Mouse (Mus musculus) limb, embryonic 15.5 days (tissue): ENCODE results near the gene Kremen1. TPM values are rescaled to one million over a fixed set of nuclear protein-coding genes. Genes with fewer than 3 reads are reported as not detected.

ENCODE experiments used
- ATAC-seq: fragments of 200-750 bp; cut with Nextera tagmentation; 2 replicates; pipeline ENCODE4 v1.8.0; 2017; ENCODE audit warnings: low read depth, moderate TSS enrichment; ENCODE audit not compliant: insufficient number of reproducible peaks, low FRiP score, low TSS enrichment
- H3K27ac ChIP-seq: fragments of 300-500 bp; sonication (generic); 2 replicates; pipeline ENCODE4 v1.5.1; 2015; ENCODE audit warnings: moderate library complexity, mild to moderate bottlenecking, inconsistent platforms
- H3K27me3 ChIP-seq: fragments of 300-500 bp; sonication (generic); 2 replicates; pipeline ENCODE4 v1.6.1; 2015; ENCODE audit warnings: inconsistent platforms
- H3K36me3 ChIP-seq: fragments of 300-500 bp; sonication (generic); 2 replicates; pipeline ENCODE4 v1.6.1; 2015; ENCODE audit warnings: inconsistent platforms
- H3K4me1 ChIP-seq: fragments of 300-500 bp; sonication (generic); 2 replicates; pipeline ENCODE4 v1.6.1; 2015; ENCODE audit warnings: inconsistent platforms
- H3K4me2 ChIP-seq: fragments of 300-500 bp; sonication (generic); 2 replicates; pipeline ENCODE4 v1.6.1; 2015; ENCODE audit warnings: mild to moderate bottlenecking, inconsistent platforms
- H3K4me3 ChIP-seq: fragments of 300-500 bp; sonication (generic); 2 replicates; pipeline ENCODE4 v1.5.1; 2015; ENCODE audit warnings: mild to moderate bottlenecking, inconsistent platforms
- H3K9ac ChIP-seq: fragments of 300-500 bp; sonication (generic); 2 replicates; pipeline ENCODE4 v1.6.1; 2015; ENCODE audit warnings: inconsistent platforms
- H3K9me3 ChIP-seq: fragments of 300-500 bp; sonication (generic); 2 replicates; pipeline ENCODE4 v1.6.1; 2016; ENCODE audit warnings: inconsistent platforms
- WGBS: fragments of 180-500 bp; shearing (Covaris S2); methylation state at CpG from one replicate; pipeline ENCODE4 v1.1.7; 2015; 5-methylcytosine and 5-hydroxymethylcytosine counted together
- polyA plus RNA-seq: library from polyadenylated mRNA; unstranded; fragments of >200 nt; fragmentation: Nextera tagmentation; extraction: Ambion mirVana; gene quantifications from 2 replicates; pipeline ENCODE4 v1.2.1, GENCODE M21; 2015

Kremen1 gene
- polyA plus RNA-seq, 1 experiment from 2014 or later: 37.6 TPM

DNA sequence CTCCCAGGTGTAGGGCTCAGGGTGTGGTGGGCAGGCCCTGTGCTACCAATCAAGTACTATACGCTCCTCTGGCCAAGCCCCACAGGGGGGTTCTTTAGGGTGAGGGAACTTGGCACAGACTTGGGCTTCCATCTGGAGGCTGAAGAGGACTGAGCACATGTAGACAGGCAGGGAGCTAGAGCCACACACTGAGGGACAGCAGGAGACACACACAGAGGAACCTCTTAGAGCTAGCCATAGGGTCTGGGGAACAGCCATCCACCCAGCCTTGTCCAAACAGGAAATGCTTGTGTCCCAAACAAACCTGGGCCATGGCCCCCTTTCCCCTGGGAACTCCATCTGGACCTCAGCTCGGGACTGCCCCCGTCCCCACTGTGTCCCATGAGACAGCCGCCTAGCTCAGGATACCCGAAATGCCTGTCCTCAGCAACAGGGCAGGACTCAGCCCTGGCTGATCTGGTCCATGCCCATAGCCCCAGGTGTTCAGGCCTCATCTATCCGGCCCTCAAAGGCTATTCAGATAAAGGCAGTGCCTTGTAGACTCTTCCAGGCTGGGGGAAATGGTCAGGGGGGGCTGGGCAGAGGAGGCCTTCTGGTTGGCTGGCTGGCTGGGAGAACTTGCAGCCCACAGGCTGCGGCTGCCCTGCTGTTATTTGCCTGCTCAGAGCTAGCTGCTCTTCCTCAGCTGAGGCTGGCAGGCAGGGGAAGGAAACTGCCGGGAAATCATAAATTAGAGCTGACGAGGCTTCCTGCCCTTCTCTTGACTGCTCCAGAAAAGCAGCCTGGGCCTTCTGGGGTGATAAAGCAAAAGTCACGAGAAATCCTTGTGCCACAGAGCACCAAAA is 106.2 kb downstream of the Kremen1 start:
- H3K4me2 ChIP-seq: no peak overlapping the region
- no peak overlapping the region for H3K4me3 ChIP-seq
- H3K4me1 ChIP-seq: peaks cover 33% of the 10 kb centered on the region
- no peak overlapping the region for H3K27ac ChIP-seq
- no peak for ATAC-seq
- 0 out of 2 replicates have a peak, but pooled peaks cover 7% of the 10 kb centered on the region for H3K27me3 ChIP-seq
- H3K36me3 ChIP-seq: no peaks in the 10 kb centered on the region
- no peaks in the 10 kb centered on the region for H3K9me3 ChIP-seq
- 36% methylated on average over 10 of the region's 10 CpGs for WGBS
- no peak overlapping the region for H3K9ac ChIP-seq

- Histone ChIP-seq H3K9me3 (no peaks in the 10 kb centered on the region), H3K27ac (no peak within 1 kb of the TSS), H3K4me2 (peak within 1 kb of the TSS; percentile 93), H3K4me1 (peaks cover 46% of the 10 kb centered on the region), H3K27me3 (0 out of 2 replicates have a peak, but pooled peaks cover 7% of the 10 kb centered on the region), H3K4me3 (peak within 1 kb of the TSS; percentile 60), H3K36me3 (no peaks in the 10 kb centered on the region), H3K9ac (peak within 1 kb of the TSS; percentile 65)
- WGBS: under 1% methylated on average over 45 of the region's 53 CpGs
- peak; percentile 20; the same call in 1 of the 2 replicates for ATAC-seq
These were observed 109.5 kb downstream of the Kremen1 start, which contains the start of gene Emid1 for GRCm38 (mm10) chr11:5151680-5152337. Gene Emid1, minus strand, starts transcription at chr11:5152257.

DNA sequence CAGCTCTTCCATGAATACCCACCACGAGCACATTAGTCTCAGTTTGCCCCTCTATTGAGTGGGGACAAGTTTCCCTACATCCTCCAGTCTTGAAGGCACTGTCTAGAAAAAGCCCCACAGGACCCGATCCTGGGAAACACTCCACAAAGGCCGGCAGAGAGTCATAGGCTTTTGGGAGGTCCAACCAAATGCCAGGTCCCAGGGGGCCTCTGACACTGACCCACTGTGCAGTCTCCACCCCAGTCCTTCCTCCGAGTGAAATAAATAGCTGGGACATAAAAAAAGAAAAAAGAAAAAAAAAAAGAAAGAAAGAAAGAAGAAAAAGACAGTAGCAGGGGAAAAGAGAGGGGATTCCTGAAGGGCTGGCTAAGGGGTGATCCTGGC is 110.1 kb downstream of the Kremen1 start:
- Histone ChIP-seq H3K27ac (no peak overlapping the region), H3K4me1 (peaks cover 46% of the 10 kb centered on the region), H3K27me3 (0 out of 2 replicates have a peak, but pooled peaks cover 7% of the 10 kb centered on the region), H3K36me3 (no peaks in the 10 kb centered on the region), H3K9ac (0 out of 2 replicates have a peak overlapping the region, but pooled peaks have one; percentile 65), H3K9me3 (no peaks in the 10 kb centered on the region), H3K4me2 (peak overlapping the region; percentile 93), H3K4me3 (peak overlapping the region; percentile 60)
- WGBS: 41% methylated on average over 4 of the region's 4 CpGs
- ATAC-seq: no peak

GRCm38 (mm10) chr11:5150416-5151246 is 110.7 kb downstream of the Kremen1 start:
- no peaks in the 10 kb centered on the region for H3K9me3 ChIP-seq
- H3K36me3 ChIP-seq: no peaks in the 10 kb centered on the region
- H3K27me3 ChIP-seq: 0 out of 2 replicates have a peak, but pooled peaks cover 7% of the 10 kb centered on the region
- H3K4me2 ChIP-seq: peak overlapping the region; percentile 93; the same call in 1 of the 2 replicates
- H3K4me1 ChIP-seq: peaks cover 45% of the 10 kb centered on the region
- WGBS: 66% methylated on average over 9 of the region's 9 CpGs
- no peak overlapping the region for H3K9ac ChIP-seq
- no peak overlapping the region for H3K27ac ChIP-seq
- ATAC-seq: no peak
- H3K4me3 ChIP-seq: no peak overlapping the region

- Histone ChIP-seq H3K27ac (no peak overlapping the region), H3K27me3 (0 out of 2 replicates have a peak, but pooled peaks cover 7% of the 10 kb centered on the region), H3K4me3 (no peak overlapping the region), H3K9me3 (no peaks in the 10 kb centered on the region), H3K4me1 (peaks cover 38% of the 10 kb centered on the region), H3K9ac (no peak overlapping the region), H3K4me2 (no peak overlapping the region), H3K36me3 (no peaks in the 10 kb centered on the region)
- WGBS: 73% methylated on average over 9 of the region's 9 CpGs
- no peak for ATAC-seq
These were observed 111.4 kb downstream of the Kremen1 start for GRCm38 (mm10) chr11:5149955-5150354.

- Histone ChIP-seq H3K4me2 (no peak overlapping the region), H3K27ac (no peak overlapping the region)
- 43% methylated on average over 7 of the region's 7 CpGs for WGBS
These were observed 112.1 kb downstream of the Kremen1 start for GRCm38 (mm10) chr11:5149249-5149648.

GRCm38 (mm10) chr11:5145600-5145999 is 115.8 kb downstream of the Kremen1 start:
- Histone ChIP-seq H3K36me3 (no peaks in the 10 kb centered on the region), H3K9ac (no peak overlapping the region), H3K9me3 (no peaks in the 10 kb centered on the region), H3K27me3 (0 out of 2 replicates have a peak, but pooled peaks cover 2% of the 10 kb centered on the region), H3K4me1 (peaks cover 27% of the 10 kb centered on the region), H3K4me2 (no peak overlapping the region), H3K27ac (no peak overlapping the region), H3K4me3 (no peak overlapping the region)
- WGBS: 83% methylated on average over 3 of the region's 3 CpGs
- ATAC-seq: no peak

More at GRCm38 (mm10) chr11:5149249-5149648, 112.1 kb downstream of the Kremen1 start:
- no peaks in the 10 kb centered on the region for H3K9me3 ChIP-seq
- H3K4me3 ChIP-seq: no peak overlapping the region
- H3K4me1 ChIP-seq: peaks cover 35% of the 10 kb centered on the region
- ATAC-seq: no peak
- 0 out of 2 replicates have a peak, but pooled peaks cover 7% of the 10 kb centered on the region for H3K27me3 ChIP-seq
- H3K9ac ChIP-seq: no peak overlapping the region
- H3K36me3 ChIP-seq: no peaks in the 10 kb centered on the region

GRCm38 (mm10) chr11:5141965-5142364 is 119.4 kb downstream of the Kremen1 start:
- ATAC-seq: no peak
- Histone ChIP-seq H3K4me3 (no peak overlapping the region), H3K9ac (no peak overlapping the region), H3K4me2 (no peak overlapping the region), H3K27ac (no peak overlapping the region), H3K4me1 (peaks cover 21% of the 10 kb centered on the region), H3K27me3 (no peaks in the 10 kb centered on the region), H3K9me3 (no peaks in the 10 kb centered on the region), H3K36me3 (no peaks in the 10 kb centered on the region)
- WGBS: 65% methylated on average over 2 of the region's 2 CpGs

Other genes with a start within 250 kb of the Kremen1 start
- gene Rasl10a, start 203.4 kb downstream of the Kremen1 start, polyA plus RNA-seq: 7.1 and 8.6 TPM in 2 replicates
- 32.3 and 34.4 TPM in 2 replicates for gene Gas2l1, start 196.2 kb downstream of the Kremen1 start, polyA plus RNA-seq
- 23.1 and 26.1 TPM in 2 replicates for gene Rhbdd3, start 162.6 kb downstream of the Kremen1 start, polyA plus RNA-seq
- 655 and 680 TPM in 2 replicates for gene Ewsr1, start 162.3 kb downstream of the Kremen1 start, polyA plus RNA-seq
- 39.1 and 41.0 TPM in 2 replicates for gene Emid1, start 109.3 kb downstream of the Kremen1 start, polyA plus RNA-seq
- 16.2 and 16.3 TPM in 2 replicates for gene Znrf3, start 183.3 kb upstream of the Kremen1 start, polyA plus RNA-seq